Mouse (Mus musculus): ENCODE measurements around the gene Ube2s. TPM values are rescaled to one million over a fixed set of nuclear protein-coding genes. Genes with fewer than 3 reads are reported as not detected.
A peak's percentile ranks its signal among the peaks of the same experiment; 100 is the strongest.

Gene Ube2s
- polyA plus RNA-seq, 1 experiment from 2014 or later, result 342 TPM

GRCm38 (mm10) chr7:4849372-4849771, 37.0 kb upstream of the Ube2s start:
- WGBS, result 53% methylated on average over 9 of the region's 9 CpGs
- Histone ChIP-seq H3K27ac (ENCODE audit: low read length) (no peak overlapping the region), H3K9me3 (replicated peaks; ENCODE audit: control insufficient read depth, low read length) (peaks cover 6% of the 10 kb centered on the region; the same call in 1 of the 2 replicates), H3K4me1 (ENCODE audit: control insufficient read depth, insufficient read depth, low read length) (peaks cover under 1% of the 10 kb centered on the region), H3K36me3 (ENCODE audit: control insufficient read depth, insufficient read depth) (no peaks in the 10 kb centered on the region), H3K4me3 (ENCODE audit: low read length) (no peak overlapping the region), H3K9ac (ENCODE audit: low read length) (no peak overlapping the region), H3K27me3 (ENCODE audit: control insufficient read depth, insufficient read depth, low read length) (peaks cover 18% of the 10 kb centered on the region), H3K4me2 (ENCODE audit: low read depth, low read length) (no peak overlapping the region)
- ATAC-seq (replicated peaks; ENCODE audit: extremely low read depth, insufficient read depth, low FRiP score), result no peak

DNA sequence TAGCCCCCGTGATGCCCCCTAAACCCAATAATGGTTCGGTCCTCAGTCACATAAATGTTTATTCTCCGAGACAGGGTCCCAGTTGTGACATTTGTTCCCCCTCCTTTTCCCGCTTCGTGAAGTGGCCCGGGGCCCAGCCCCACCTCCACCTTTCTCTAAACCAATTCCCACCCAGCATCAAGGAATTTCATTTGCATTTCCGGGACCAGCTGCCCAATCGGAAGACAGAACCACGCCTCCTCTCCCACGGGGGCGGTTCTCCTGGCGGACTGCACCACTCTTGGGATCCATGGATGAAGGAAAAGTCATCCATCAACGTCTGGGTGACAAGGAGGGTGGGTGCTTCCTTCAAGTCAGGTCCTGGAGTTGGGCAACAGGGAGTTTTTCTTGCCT, 32.5 kb upstream of the Ube2s start:
- no peak for ATAC-seq (replicated peaks; ENCODE audit: extremely low read depth, insufficient read depth, low FRiP score)
- no peak overlapping the region for H3K9ac ChIP-seq (ENCODE audit: low read length)
- H3K4me2 ChIP-seq (ENCODE audit: low read depth, low read length), result peak overlapping the region; percentile 58
- H3K9me3 ChIP-seq (replicated peaks; ENCODE audit: control insufficient read depth, low read length), result peaks cover 3% of the 10 kb centered on the region; the same call in 1 of the 2 replicates
- H3K36me3 ChIP-seq (ENCODE audit: control insufficient read depth, insufficient read depth), result no peaks in the 10 kb centered on the region
- peaks cover 50% of the 10 kb centered on the region for H3K27me3 ChIP-seq (ENCODE audit: control insufficient read depth, insufficient read depth, low read length)
- peaks cover 7% of the 10 kb centered on the region for H3K4me1 ChIP-seq (ENCODE audit: control insufficient read depth, insufficient read depth, low read length)
- H3K4me3 ChIP-seq (ENCODE audit: low read length), result peak overlapping the region; percentile 36
- WGBS, result under 1% methylated on average over 13 of the region's 13 CpGs
- no peak overlapping the region for H3K27ac ChIP-seq (ENCODE audit: low read length)

DNA sequence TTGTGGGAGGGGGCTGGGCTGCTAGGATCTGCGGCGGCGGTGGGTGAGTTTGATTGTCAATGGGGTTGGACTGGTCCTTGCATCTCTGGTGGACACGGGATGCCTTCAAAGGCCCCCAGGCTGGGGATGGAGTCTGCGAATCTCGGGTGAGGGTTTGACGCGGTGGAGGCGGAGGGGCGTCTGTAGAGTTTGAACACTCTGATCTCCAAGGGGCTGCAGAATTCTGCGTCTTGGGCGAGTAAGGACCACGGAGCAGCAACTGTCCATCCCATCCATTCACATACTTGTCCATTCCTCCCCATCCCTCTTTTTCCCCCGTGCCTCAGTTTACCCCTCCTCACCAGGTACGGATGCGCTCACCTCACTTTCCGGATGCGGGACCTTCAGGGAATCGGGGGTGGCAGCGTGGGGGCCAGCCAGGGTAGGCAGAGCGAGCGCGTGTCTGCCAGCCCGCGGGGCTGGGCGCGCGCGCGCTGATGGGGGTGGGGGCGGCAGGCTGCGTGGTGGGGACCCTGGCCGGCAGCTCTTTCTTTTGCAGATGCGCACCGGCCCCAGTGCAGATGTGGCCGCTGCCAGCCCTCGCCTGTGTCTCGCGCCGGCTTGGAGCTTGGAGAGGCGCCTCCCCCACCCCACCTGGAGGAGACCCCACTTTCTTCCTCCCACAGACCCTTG, 32.0 kb upstream of the Ube2s start, which contains the start of gene Shisa7:
Shisa7 (minus strand) TSS at position 452 of the 672 bp plus-strand sequence.
- H3K27ac ChIP-seq (ENCODE audit: low read length), result no peak within 1 kb of the TSS
- peak within 1 kb of the TSS; percentile 36 for H3K4me3 ChIP-seq (ENCODE audit: low read length)
- ATAC-seq (replicated peaks; ENCODE audit: extremely low read depth, insufficient read depth, low FRiP score), result no peak
- no peak within 1 kb of the TSS for H3K9ac ChIP-seq (ENCODE audit: low read length)
- WGBS, result 2% methylated on average over 41 of the region's 41 CpGs
- H3K9me3 ChIP-seq (replicated peaks; ENCODE audit: control insufficient read depth, low read length), result peaks cover 3% of the 10 kb centered on the region; the same call in 1 of the 2 replicates
- peaks cover 54% of the 10 kb centered on the region for H3K27me3 ChIP-seq (ENCODE audit: control insufficient read depth, insufficient read depth, low read length)
- no peaks in the 10 kb centered on the region for H3K36me3 ChIP-seq (ENCODE audit: control insufficient read depth, insufficient read depth)
- H3K4me1 ChIP-seq (ENCODE audit: control insufficient read depth, insufficient read depth, low read length), result peaks cover 7% of the 10 kb centered on the region
- peak within 1 kb of the TSS; percentile 58 for H3K4me2 ChIP-seq (ENCODE audit: low read depth, low read length)

DNA sequence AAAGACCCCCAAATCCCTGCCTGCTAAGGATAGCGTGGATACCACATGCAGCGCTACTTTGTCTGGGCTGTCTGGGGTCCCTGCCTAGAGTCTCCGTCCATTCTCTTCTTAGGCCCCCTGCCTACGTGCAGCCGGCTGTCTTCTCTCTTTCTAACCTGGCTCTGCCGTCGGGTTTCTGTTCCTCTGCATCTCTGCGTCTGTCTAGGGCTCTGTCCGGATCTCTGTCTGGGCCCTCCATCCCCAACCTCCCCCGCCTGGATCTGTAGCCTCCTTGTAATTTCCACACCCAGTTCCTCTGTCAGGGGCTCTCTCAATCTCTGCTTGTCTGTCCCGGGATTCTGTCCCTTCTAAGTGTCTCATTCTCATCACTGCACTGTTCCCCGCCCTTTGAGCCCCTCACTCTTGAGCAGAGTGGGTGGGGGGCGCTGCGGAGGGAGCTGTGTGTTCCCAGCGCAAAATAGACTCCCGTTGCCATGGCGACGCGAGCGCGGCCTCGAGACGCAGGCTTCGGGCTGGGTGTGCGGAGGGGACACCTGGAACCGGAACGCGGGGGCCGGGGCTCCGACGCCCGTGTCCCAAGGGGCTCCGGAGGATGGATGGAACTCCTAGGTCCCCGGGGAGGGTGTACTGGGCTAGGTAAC, 31.3 kb upstream of the Ube2s start:
- 2% methylated on average over 34 of the region's 34 CpGs for WGBS
- H3K4me2 ChIP-seq (ENCODE audit: low read depth, low read length), result peak overlapping the region; percentile 58
- no peak overlapping the region for H3K27ac ChIP-seq (ENCODE audit: low read length)
- no peak overlapping the region for H3K9ac ChIP-seq (ENCODE audit: low read length)
- peak overlapping the region; percentile 36 for H3K4me3 ChIP-seq (ENCODE audit: low read length)
- ATAC-seq (replicated peaks; ENCODE audit: extremely low read depth, insufficient read depth, low FRiP score), result no peak
- H3K27me3 ChIP-seq (ENCODE audit: control insufficient read depth, insufficient read depth, low read length), result peaks cover 54% of the 10 kb centered on the region
- H3K4me1 ChIP-seq (ENCODE audit: control insufficient read depth, insufficient read depth, low read length), result peaks cover 7% of the 10 kb centered on the region
- H3K9me3 ChIP-seq (replicated peaks; ENCODE audit: control insufficient read depth, low read length), result peaks cover 3% of the 10 kb centered on the region; the same call in 1 of the 2 replicates
- no peaks in the 10 kb centered on the region for H3K36me3 ChIP-seq (ENCODE audit: control insufficient read depth, insufficient read depth)

DNA sequence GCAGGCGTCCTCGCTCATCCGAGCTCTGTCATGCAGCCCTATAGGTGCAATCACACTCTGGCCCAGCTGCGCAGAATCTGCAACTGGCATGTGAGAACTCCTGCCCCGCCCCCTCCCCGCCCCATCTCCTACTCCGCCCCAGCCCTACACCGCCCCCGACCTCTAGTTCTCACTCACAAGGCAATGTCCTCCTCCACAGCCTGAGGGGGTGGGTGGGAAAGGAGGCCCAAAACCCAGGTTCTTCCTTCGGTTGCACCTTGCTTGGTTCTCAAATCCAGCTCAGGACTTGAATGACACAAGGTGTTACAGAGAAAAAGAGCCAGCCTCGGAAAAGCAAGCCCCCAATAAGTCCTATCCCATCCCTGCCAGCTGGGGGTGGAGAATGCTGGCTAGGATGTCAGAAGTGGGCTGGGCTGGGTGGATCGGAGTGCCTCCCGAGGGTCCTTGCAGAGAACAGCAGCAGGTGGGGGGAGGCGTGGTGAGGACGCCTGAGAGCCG, 30.3 kb upstream of the Ube2s start:
- H3K27me3 ChIP-seq (ENCODE audit: control insufficient read depth, insufficient read depth, low read length), result peaks cover 55% of the 10 kb centered on the region
- ATAC-seq (replicated peaks; ENCODE audit: extremely low read depth, insufficient read depth, low FRiP score), result peak; percentile 71
- WGBS, result under 1% methylated on average over 16 of the region's 16 CpGs

DNA sequence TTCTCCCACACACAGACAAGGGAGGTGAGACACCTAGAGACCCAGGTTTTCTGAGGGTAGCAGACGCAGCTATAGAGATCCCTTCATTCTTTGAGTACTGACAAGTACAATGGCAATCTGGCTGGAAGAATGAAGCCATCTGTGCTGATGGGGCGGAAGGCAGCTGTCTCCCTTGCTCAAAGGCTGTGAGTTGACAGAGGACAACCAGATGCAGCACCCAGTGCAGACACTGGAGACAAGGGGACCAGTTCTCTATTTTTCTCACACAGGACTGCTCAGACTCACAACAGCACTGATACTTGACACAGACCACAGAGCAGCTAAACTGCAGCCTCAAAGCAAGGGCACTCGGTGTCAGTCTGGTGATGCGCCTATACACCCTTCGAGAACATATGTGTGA, 29.7 kb upstream of the Ube2s start:
- no peak overlapping the region for H3K9ac ChIP-seq (ENCODE audit: low read length)
- H3K4me3 ChIP-seq (ENCODE audit: low read length), result no peak overlapping the region
- no peak overlapping the region for H3K27ac ChIP-seq (ENCODE audit: low read length)
- H3K27me3 ChIP-seq (ENCODE audit: control insufficient read depth, insufficient read depth, low read length), result peaks cover 61% of the 10 kb centered on the region
- H3K4me1 ChIP-seq (ENCODE audit: control insufficient read depth, insufficient read depth, low read length), result peaks cover 7% of the 10 kb centered on the region
- ATAC-seq (replicated peaks; ENCODE audit: extremely low read depth, insufficient read depth, low FRiP score), result no peak
- peaks cover 3% of the 10 kb centered on the region; the same call in 1 of the 2 replicates for H3K9me3 ChIP-seq (replicated peaks; ENCODE audit: control insufficient read depth, low read length)
- WGBS, result 52% methylated on average over 5 of the region's 5 CpGs
- H3K36me3 ChIP-seq (ENCODE audit: control insufficient read depth, insufficient read depth), result no peaks in the 10 kb centered on the region
- no peak overlapping the region for H3K4me2 ChIP-seq (ENCODE audit: low read depth, low read length)

More for the DNA sequence above, 30.3 kb upstream of the Ube2s start:
- no peaks in the 10 kb centered on the region for H3K36me3 ChIP-seq (ENCODE audit: control insufficient read depth, insufficient read depth)
- peak overlapping the region; percentile 25 for H3K4me3 ChIP-seq (ENCODE audit: low read length)
- no peak overlapping the region; the same call in 1 of the 2 replicates for H3K9ac ChIP-seq (ENCODE audit: low read length)
- peaks cover 3% of the 10 kb centered on the region; the same call in 1 of the 2 replicates for H3K9me3 ChIP-seq (replicated peaks; ENCODE audit: control insufficient read depth, low read length)
- H3K27ac ChIP-seq (ENCODE audit: low read length), result no peak overlapping the region
- H3K4me2 ChIP-seq (ENCODE audit: low read depth, low read length), result peak overlapping the region; percentile 45
- H3K4me1 ChIP-seq (ENCODE audit: control insufficient read depth, insufficient read depth, low read length), result peaks cover 7% of the 10 kb centered on the region

DNA sequence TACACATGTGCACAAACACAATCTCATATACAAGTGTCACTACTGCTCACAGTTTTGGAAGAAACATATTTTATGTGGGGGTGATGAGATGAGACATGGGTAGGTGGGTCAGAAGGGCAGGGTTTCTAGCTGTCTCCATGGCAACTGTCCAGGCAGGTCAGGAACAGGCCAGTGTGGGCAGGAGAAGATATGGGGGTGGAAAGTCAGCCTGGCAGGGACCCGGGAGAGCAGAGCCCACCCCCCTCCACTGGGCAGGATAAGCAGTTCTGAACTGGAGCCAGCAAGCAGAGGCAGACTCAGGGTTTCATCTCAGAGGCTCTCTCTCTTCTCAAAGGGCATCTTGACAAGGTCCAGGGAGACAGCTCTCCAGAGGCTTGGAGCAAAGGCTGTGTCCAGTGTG, 25.2 kb upstream of the Ube2s start:
- whole genome bisulfite sequencing, result 12% methylated on average over 1 of the region's 1 CpGs
- Histone ChIP-seq H3K9ac (ENCODE audit: low read length) (no peak overlapping the region), H3K36me3 (ENCODE audit: control insufficient read depth, insufficient read depth) (no peaks in the 10 kb centered on the region), H3K27me3 (ENCODE audit: control insufficient read depth, insufficient read depth, low read length) (peaks cover 63% of the 10 kb centered on the region), H3K4me3 (ENCODE audit: low read length) (no peak overlapping the region), H3K4me1 (ENCODE audit: control insufficient read depth, insufficient read depth, low read length) (peaks cover 4% of the 10 kb centered on the region; the same call in 1 of the 2 replicates), H3K4me2 (ENCODE audit: low read depth, low read length) (no peak overlapping the region), H3K27ac (ENCODE audit: low read length) (no peak overlapping the region), H3K9me3 (replicated peaks; ENCODE audit: control insufficient read depth, low read length) (no peaks in the 10 kb centered on the region)
- ATAC-seq (replicated peaks; ENCODE audit: extremely low read depth, insufficient read depth, low FRiP score), result no peak

GRCm38 (mm10) chr7:4836351-4836792, 24.0 kb upstream of the Ube2s start:
- Histone ChIP-seq H3K4me3 (ENCODE audit: low read length) (peak overlapping the region; percentile 56), H3K27me3 (ENCODE audit: control insufficient read depth, insufficient read depth, low read length) (peaks cover 60% of the 10 kb centered on the region), H3K27ac (ENCODE audit: low read length) (no peak overlapping the region), H3K4me1 (ENCODE audit: control insufficient read depth, insufficient read depth, low read length) (peaks cover 4% of the 10 kb centered on the region; the same call in 1 of the 2 replicates), H3K36me3 (ENCODE audit: control insufficient read depth, insufficient read depth) (no peaks in the 10 kb centered on the region), H3K9ac (ENCODE audit: low read length) (peak overlapping the region; percentile 63), H3K4me2 (ENCODE audit: low read depth, low read length) (peak overlapping the region; percentile 90), H3K9me3 (replicated peaks; ENCODE audit: control insufficient read depth, low read length) (no peaks in the 10 kb centered on the region)
- WGBS, result under 1% methylated on average over 51 of the region's 51 CpGs
- ATAC-seq (replicated peaks; ENCODE audit: extremely low read depth, insufficient read depth, low FRiP score), result peak; percentile 74; the same call in 1 of the 2 replicates

All from heart, embryonic 16.5 days (tissue).